Mouse (Mus musculus) limb, embryonic 11.5 days (tissue): ENCODE measurements at regions not wholly inside any gene's neighbourhood (a gene's known extent, or its start where the extent isn't known, plus 50 kb on each side); places are given as distances from the start of the nearest gene placed in this dataset.
"Not testable (repeated sequence)": the region's sequence is repeated elsewhere in the genome, so short reads cannot be mapped to it uniquely, and the experiment has no call there.

ENCODE experiments used
- ATAC-seq: fragments of 200-750 bp; cut with Nextera tagmentation; 2 replicates; pipeline ENCODE4 v1.8.0; 2017; ENCODE audit warnings: low read depth; ENCODE audit not compliant: insufficient number of reproducible peaks, low FRiP score, low TSS enrichment
- DNase-seq: peaks from one replicate; pipeline ENCODE4 v3.0.0-alpha.2; 2015; ENCODE audit warnings: low spot score
- H3K27ac ChIP-seq: fragments of 300-500 bp; sonication (generic); replicated peaks from 2 replicates; pipeline ENCODE4 v1.5.1; 2014; ENCODE audit warnings: low read depth, mild to moderate bottlenecking, low read length
- H3K27me3 ChIP-seq: fragments of 300-500 bp; sonication (generic); 2 replicates; pipeline ENCODE4 v1.6.1; 2014; ENCODE audit warnings: mild to moderate bottlenecking, low read length, mixed read lengths; ENCODE audit not compliant: control insufficient read depth, insufficient read depth
- H3K36me3 ChIP-seq: fragments of 300-500 bp; sonication (generic); 2 replicates; pipeline ENCODE4 v1.6.1; 2014; ENCODE audit warnings: mild to moderate bottlenecking, low read length, moderate library complexity, mixed read lengths; ENCODE audit not compliant: control insufficient read depth, insufficient read depth
- H3K4me1 ChIP-seq: fragments of 300-500 bp; sonication (generic); 2 replicates; pipeline ENCODE4 v1.6.1; 2014; ENCODE audit warnings: low read length, mixed read lengths; ENCODE audit not compliant: control insufficient read depth, insufficient read depth
- H3K4me2 ChIP-seq: fragments of 300-500 bp; sonication (generic); 2 replicates; pipeline ENCODE4 v1.6.1; 2014; ENCODE audit warnings: low read depth, mild to moderate bottlenecking, moderate library complexity; ENCODE audit not compliant: severe bottlenecking
- H3K4me3 ChIP-seq: fragments of 300-500 bp; sonication (generic); 2 replicates; pipeline ENCODE4 v1.5.1; 2014; ENCODE audit warnings: low read depth, low read length
- H3K9ac ChIP-seq: fragments of 300-500 bp; sonication (generic); 2 replicates; pipeline ENCODE4 v1.6.1; 2014; ENCODE audit warnings: mild to moderate bottlenecking, low read length
- H3K9me3 ChIP-seq: fragments of 300-500 bp; sonication (generic); 2 replicates; pipeline ENCODE4 v1.6.1; 2016; ENCODE audit warnings: low read length; ENCODE audit not compliant: control insufficient read depth
- WGBS: fragments of 180-500 bp; shearing (Covaris S2); extraction: QIAGEN DNeasy Blood & Tissue Kit; methylation state at CpG from one replicate; pipeline ENCODE4 v1.1.7; 2014; 5-methylcytosine and 5-hydroxymethylcytosine counted together

- H3K4me1 ChIP-seq, ATAC-seq, H3K4me2 ChIP-seq, H3K27ac ChIP-seq, H3K27me3 ChIP-seq, H3K36me3 ChIP-seq, H3K4me3 ChIP-seq, H3K9me3 ChIP-seq, DNase-seq, H3K9ac ChIP-seq: not testable (repeated sequence)
- 20% methylated on average over 2 of the region's 2 CpGs for WGBS
Observed at GRCm38 (mm10) chr12:23325756-23326155, 454.3 kb downstream of the Gm10330 start.

GRCm38 (mm10) chr12:23315186-23315585 lies 464.9 kb downstream of the Gm10330 start:
- Histone ChIP-seq H3K4me2 (peak overlapping the region; percentile 22; the same call in 1 of the 2 replicates), H3K4me3 (peak overlapping the region; percentile 32), H3K9ac (peak overlapping the region; percentile 27; the same call in 1 of the 2 replicates)
- peak; percentile 72 for DNase-seq
- H3K36me3 ChIP-seq, H3K27me3 ChIP-seq, H3K27ac ChIP-seq, H3K4me1 ChIP-seq, ATAC-seq, H3K9me3 ChIP-seq: not testable (repeated sequence)
- under 1% methylated on average over 19 of the region's 38 CpGs for WGBS
